Mouse (Mus musculus) embryonic facial prominence, embryonic 15.5 days (tissue): ENCODE data around the gene Prkag2. TPM values are rescaled to one million over a fixed set of nuclear protein-coding genes. Genes with fewer than 3 reads are reported as not detected.

Experiments
- ATAC-seq: fragments of 200-750 bp; cut with Nextera tagmentation; 2 replicates; pipeline ENCODE4 v1.8.0; 2017; ENCODE audit warnings: low read depth, moderate TSS enrichment; ENCODE audit not compliant: insufficient number of reproducible peaks, low FRiP score, low TSS enrichment
- H3K27ac ChIP-seq: fragments of 300-500 bp; sonication (generic); replicated peaks from 2 replicates; pipeline ENCODE4 v1.5.1; 2015; ENCODE audit warnings: mild to moderate bottlenecking, inconsistent platforms
- H3K27me3 ChIP-seq: fragments of 300-500 bp; sonication (generic); 2 replicates; pipeline ENCODE4 v1.6.1; 2015; ENCODE audit warnings: inconsistent platforms
- H3K36me3 ChIP-seq: fragments of 300-500 bp; sonication (generic); 2 replicates; pipeline ENCODE4 v1.6.1; 2015; ENCODE audit warnings: mild to moderate bottlenecking, inconsistent platforms
- H3K4me1 ChIP-seq: fragments of 300-500 bp; sonication (generic); 2 replicates; pipeline ENCODE4 v1.6.1; 2015; ENCODE audit warnings: inconsistent platforms
- H3K4me2 ChIP-seq: fragments of 300-500 bp; sonication (generic); replicated peaks from 2 replicates; pipeline ENCODE4 v1.6.1; 2015; ENCODE audit warnings: mild to moderate bottlenecking, inconsistent platforms
- H3K4me3 ChIP-seq: fragments of 300-500 bp; sonication (generic); replicated peaks from 2 replicates; pipeline ENCODE4 v1.5.1; 2015; ENCODE audit warnings: mild to moderate bottlenecking, inconsistent platforms
- H3K9ac ChIP-seq: fragments of 300-500 bp; sonication (generic); 2 replicates; pipeline ENCODE4 v1.6.1; 2015; ENCODE audit warnings: inconsistent platforms
- H3K9me3 ChIP-seq: fragments of 300-500 bp; sonication (generic); replicated peaks from 2 replicates; pipeline ENCODE4 v1.6.1; 2016; ENCODE audit warnings: inconsistent platforms
- WGBS: fragments of 180-500 bp; shearing (Covaris S2); methylation state at CpG from one replicate; pipeline ENCODE4 v1.1.7; 2015; 5-methylcytosine and 5-hydroxymethylcytosine counted together
- polyA plus RNA-seq: library from polyadenylated mRNA; unstranded; fragments of >200 nt; fragmentation: Nextera tagmentation; extraction: Ambion mirVana; gene quantifications from 2 replicates; pipeline ENCODE4 v1.2.1, GENCODE M21; 2015

The Prkag2 gene
- polyA plus RNA-seq, 1 experiment from 2014 or later, result 25.0 TPM

- Histone ChIP-seq H3K4me1 (peaks cover 20% of the 10 kb centered on the region), H3K27me3 (no peaks in the 10 kb centered on the region), H3K4me3 (no peak overlapping the region), H3K4me2 (no peak overlapping the region), H3K36me3 (no peaks in the 10 kb centered on the region), H3K9me3 (no peaks in the 10 kb centered on the region), H3K27ac (no peak overlapping the region), H3K9ac (no peak overlapping the region)
- ATAC-seq, result no peak
- WGBS, result 41% methylated on average over 1 of the region's 1 CpGs
Measured at GRCm38 (mm10) chr5:24991575-24991974, 108.9 kb downstream of the Prkag2 start.

- H3K36me3 ChIP-seq, result no peaks in the 10 kb centered on the region
- 75% methylated on average over 5 of the region's 5 CpGs for WGBS
- no peaks in the 10 kb centered on the region for H3K9me3 ChIP-seq
- no peak overlapping the region for H3K9ac ChIP-seq
- H3K27me3 ChIP-seq, result no peaks in the 10 kb centered on the region
- peaks cover 22% of the 10 kb centered on the region for H3K4me1 ChIP-seq
- ATAC-seq, result no peak
- H3K27ac ChIP-seq, result no peak overlapping the region
- no peak overlapping the region for H3K4me2 ChIP-seq
- no peak overlapping the region for H3K4me3 ChIP-seq
Measured at GRCm38 (mm10) chr5:24990460-24990859, 110.0 kb downstream of the Prkag2 start.

GRCm38 (mm10) chr5:24989683-24990082 is 110.8 kb downstream of the Prkag2 start:
- Histone ChIP-seq H3K9me3 (no peaks in the 10 kb centered on the region), H3K27me3 (no peaks in the 10 kb centered on the region), H3K4me3 (no peak overlapping the region), H3K36me3 (no peaks in the 10 kb centered on the region), H3K4me1 (peaks cover 22% of the 10 kb centered on the region), H3K4me2 (no peak overlapping the region), H3K9ac (no peak overlapping the region), H3K27ac (no peak overlapping the region)
- 0 out of 2 replicates have a peak, but pooled peaks have one; percentile 27 for ATAC-seq
- 39% methylated on average over 3 of the region's 3 CpGs for WGBS

GRCm38 (mm10) chr5:24986956-24987355 is 113.5 kb downstream of the Prkag2 start:
- Histone ChIP-seq H3K36me3 (no peaks in the 10 kb centered on the region), H3K9ac (no peak overlapping the region), H3K27me3 (no peaks in the 10 kb centered on the region), H3K27ac (no peak overlapping the region), H3K9me3 (no peaks in the 10 kb centered on the region), H3K4me2 (no peak overlapping the region), H3K4me3 (no peak overlapping the region), H3K4me1 (peaks cover 31% of the 10 kb centered on the region)
- 15% methylated on average over 2 of the region's 2 CpGs for WGBS
- ATAC-seq, result no peak

- Histone ChIP-seq H3K36me3 (no peaks in the 10 kb centered on the region), H3K27me3 (no peaks in the 10 kb centered on the region), H3K9me3 (no peaks in the 10 kb centered on the region), H3K4me3 (no peak overlapping the region), H3K4me1 (peaks cover 31% of the 10 kb centered on the region), H3K27ac (no peak overlapping the region), H3K4me2 (no peak overlapping the region), H3K9ac (no peak overlapping the region)
- WGBS, result 45% methylated on average over 9 of the region's 9 CpGs
- ATAC-seq, result no peak
Measured at GRCm38 (mm10) chr5:24986204-24986940, 114.1 kb downstream of the Prkag2 start.

GRCm38 (mm10) chr5:24985434-24986176 is 114.8 kb downstream of the Prkag2 start:
- Histone ChIP-seq H3K27ac (no peak overlapping the region), H3K4me2 (no peak overlapping the region)
- ATAC-seq, result 0 out of 2 replicates have a peak, but pooled peaks have one; percentile 17

GRCm38 (mm10) chr5:24984157-24984556 is 116.3 kb downstream of the Prkag2 start:
- Histone ChIP-seq H3K4me3 (no peak overlapping the region), H3K4me1 (peaks cover 23% of the 10 kb centered on the region), H3K27ac (no peak overlapping the region), H3K36me3 (no peaks in the 10 kb centered on the region), H3K4me2 (no peak overlapping the region), H3K27me3 (no peaks in the 10 kb centered on the region), H3K9ac (no peak overlapping the region), H3K9me3 (no peaks in the 10 kb centered on the region)
- ATAC-seq, result no peak
- 44% methylated on average over 1 of the region's 1 CpGs for WGBS

More at GRCm38 (mm10) chr5:24985434-24986176, 114.8 kb downstream of the Prkag2 start:
- H3K27me3 ChIP-seq, result no peaks in the 10 kb centered on the region
- H3K4me3 ChIP-seq, result no peak overlapping the region
- H3K9ac ChIP-seq, result no peak overlapping the region
- H3K36me3 ChIP-seq, result no peaks in the 10 kb centered on the region
- no peaks in the 10 kb centered on the region for H3K9me3 ChIP-seq
- 53% methylated on average over 11 of the region's 11 CpGs for WGBS
- H3K4me1 ChIP-seq, result peaks cover 31% of the 10 kb centered on the region

GRCm38 (mm10) chr5:24983539-24983938 is 116.9 kb downstream of the Prkag2 start:
- Histone ChIP-seq H3K27me3 (no peaks in the 10 kb centered on the region), H3K9ac (no peak overlapping the region), H3K9me3 (no peaks in the 10 kb centered on the region), H3K27ac (no peak overlapping the region), H3K4me2 (no peak overlapping the region), H3K36me3 (no peaks in the 10 kb centered on the region), H3K4me1 (peaks cover 23% of the 10 kb centered on the region), H3K4me3 (no peak overlapping the region)
- WGBS, result 6% methylated on average over 3 of the region's 3 CpGs
- 0 out of 2 replicates have a peak, but pooled peaks have one; percentile 21 for ATAC-seq

- no peak overlapping the region for H3K9ac ChIP-seq
- ATAC-seq, result no peak
- no peak overlapping the region for H3K27ac ChIP-seq
- no peak overlapping the region for H3K4me3 ChIP-seq
- no peaks in the 10 kb centered on the region for H3K36me3 ChIP-seq
- H3K9me3 ChIP-seq, result no peaks in the 10 kb centered on the region
- H3K27me3 ChIP-seq, result no peaks in the 10 kb centered on the region
- no peak overlapping the region for H3K4me2 ChIP-seq
- H3K4me1 ChIP-seq, result peaks cover 23% of the 10 kb centered on the region
- 72% methylated on average over 3 of the region's 3 CpGs for WGBS
Measured at GRCm38 (mm10) chr5:24982258-24982657, 118.2 kb downstream of the Prkag2 start.

- ATAC-seq, result no peak
- WGBS, result 68% methylated on average over 6 of the region's 6 CpGs
- no peak overlapping the region for H3K9ac ChIP-seq
- H3K4me3 ChIP-seq, result no peak overlapping the region
- H3K27me3 ChIP-seq, result no peaks in the 10 kb centered on the region
- H3K4me2 ChIP-seq, result no peak overlapping the region
- peaks cover 24% of the 10 kb centered on the region for H3K4me1 ChIP-seq
- H3K36me3 ChIP-seq, result no peaks in the 10 kb centered on the region
- H3K27ac ChIP-seq, result no peak overlapping the region
- no peaks in the 10 kb centered on the region for H3K9me3 ChIP-seq
Measured at GRCm38 (mm10) chr5:24981765-24982164, 118.7 kb downstream of the Prkag2 start.

GRCm38 (mm10) chr5:24979968-24980345 is 120.5 kb downstream of the Prkag2 start:
- ATAC-seq, result no peak
- Histone ChIP-seq H3K4me1 (peaks cover 20% of the 10 kb centered on the region), H3K9me3 (no peaks in the 10 kb centered on the region), H3K4me2 (no peak overlapping the region), H3K9ac (no peak overlapping the region), H3K4me3 (no peak overlapping the region), H3K27ac (no peak overlapping the region), H3K36me3 (no peaks in the 10 kb centered on the region), H3K27me3 (no peaks in the 10 kb centered on the region)
- WGBS, result 71% methylated on average over 10 of the region's 10 CpGs
